Mouse (Mus musculus) urinary bladder, postnatal 36 days (tissue): ENCODE measurements at regions not wholly inside any gene's neighbourhood (a gene's known extent, or its start where the extent isn't known, plus 50 kb on each side); places are given as distances from the start of the nearest gene placed in this dataset.
A peak's percentile ranks its signal among the peaks of the same experiment; 100 is the strongest.

Experiments used
- DNase-seq, 2 experiments: peaks; one replicate each; pipeline ENCODE4 v3.0.0; 2022; ENCODE audit warnings: low spot score in 2 of 2, mixed read lengths in 1 of 2

- no peak for DNase-seq
These were observed 163.0 kb downstream of the Gpr165 start for GRCm38 (mm10) chrX:96876239-96876638.

DNA sequence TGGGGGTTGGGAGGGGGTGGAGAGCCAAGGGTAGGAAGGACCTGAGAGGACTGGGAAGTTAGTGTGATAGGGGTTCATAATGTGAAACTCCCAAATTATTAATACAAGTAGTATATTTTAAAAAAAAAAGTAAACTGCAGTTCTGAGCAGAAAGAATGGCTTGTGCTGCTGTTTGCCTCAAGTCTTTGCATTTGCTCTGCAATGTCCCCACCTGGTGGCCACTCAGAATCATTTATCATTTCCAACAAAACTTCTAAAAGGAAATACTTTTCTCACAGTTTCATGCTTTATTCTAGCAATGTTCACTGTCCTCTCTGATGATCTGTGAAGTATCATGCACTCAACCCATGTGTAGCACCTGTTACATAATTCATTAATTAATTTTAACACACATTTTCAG is 165.5 kb downstream of the Gpr165 start:
- DNase-seq, result peak in 1 of 2 experiments; percentile 16

DNA sequence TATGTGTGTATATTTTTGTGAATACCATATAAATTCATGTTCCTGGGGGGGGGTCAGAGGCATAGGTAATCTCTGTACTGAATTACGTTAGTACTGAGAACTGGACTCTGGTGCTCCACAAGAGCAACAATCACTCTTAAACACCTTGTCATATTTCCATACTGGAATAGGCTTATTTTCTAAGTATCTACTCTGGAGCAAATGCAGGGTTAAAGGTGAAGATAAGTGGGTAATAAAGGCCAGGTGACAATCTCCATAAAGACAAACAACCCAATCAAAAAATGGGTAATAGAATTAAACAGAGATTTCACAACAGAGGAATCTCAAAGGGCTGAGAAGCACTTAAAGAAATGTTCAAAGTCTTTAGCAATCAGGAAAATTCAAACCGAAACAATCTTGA is 165.9 kb downstream of the Gpr165 start:
- no peak for DNase-seq

- DNase-seq, result no peak
These were observed 171.8 kb upstream of the Pgr15l start for GRCm38 (mm10) chrX:96900636-96901035.
